Mouse (Mus musculus) gastrocnemius, postnatal 4 days (tissue): ENCODE measurements around the gene Gm12695. TPM values are rescaled to one million over a fixed set of nuclear protein-coding genes. Genes with fewer than 3 reads are reported as not detected.

Source experiments
- DNase-seq, 2 experiments: peaks; one replicate each; pipeline ENCODE4 v3.0.0; 2021 to 2022; ENCODE audit warnings: low spot score in 2 of 2, mixed read lengths in 2 of 2
- long read RNA-seq, 2 experiments: library from polyadenylated mRNA; stranded (forward); transcript quantifications; one replicate each; pipeline ENCODE4 v2.0.0; 2021
- total RNA-seq, 2 experiments: library from RNA; stranded (reverse); gene quantifications; 2 replicates each; pipeline ENCODE4 v1.2.3; 2021

Gene Gm12695
- not detected for total RNA-seq
- long read RNA-seq, experiment 1, partial matches to known transcripts, result 0 of 1 reads
- long read RNA-seq, experiment 1, other reads (novel, unspliced or antisense), result 1 of 1 reads
- long read RNA-seq, experiment 2, result 0 reads

GRCm38 (mm10) chr4:96785086-96785485 is at the start of gene Gm12695:
Gene Gm12695, minus strand, starts transcription at chr4:96785186.
- DNase-seq, result no peak

- no peak for DNase-seq
These were observed 40.6 kb upstream of the Gm12695 start for GRCm38 (mm10) chr4:96825540-96826045.

GRCm38 (mm10) chr4:96806824-96807808 is 22.1 kb upstream of the Gm12695 start:
- no peak for DNase-seq

- DNase-seq, result peak in 1 of 2 experiments; percentile 11
These were observed 14.6 kb upstream of the Gm12695 start for GRCm38 (mm10) chr4:96799380-96800157.

- DNase-seq, result peak in 1 of 2 experiments; percentile 10
These were observed 12.6 kb upstream of the Gm12695 start for GRCm38 (mm10) chr4:96797583-96797982.

- DNase-seq, result no peak
These were observed 6.3 kb upstream of the Gm12695 start for GRCm38 (mm10) chr4:96791301-96791700.

- DNase-seq, result no peak
These were observed 4.9 kb upstream of the Gm12695 start for GRCm38 (mm10) chr4:96789905-96790304.

- DNase-seq, result no peak
These were observed 1.6 kb upstream of the Gm12695 start for GRCm38 (mm10) chr4:96786610-96787009.

- peak in 1 of 2 experiments; percentile 10 for DNase-seq
These were observed 11.9 kb downstream of the Gm12695 start for GRCm38 (mm10) chr4:96772966-96773566.

- DNase-seq, result no peak
These were observed 18.5 kb downstream of the Gm12695 start for GRCm38 (mm10) chr4:96766396-96766998.

GRCm38 (mm10) chr4:96751953-96752352 is 33.0 kb downstream of the Gm12695 start:
- no peak for DNase-seq

GRCm38 (mm10) chr4:96740472-96740871 is 44.5 kb downstream of the Gm12695 start:
- no peak for DNase-seq

GRCm38 (mm10) chr4:96729256-96729655 is 55.7 kb downstream of the Gm12695 start:
- DNase-seq, result no peak

- DNase-seq, result no peak
These were observed 56.8 kb downstream of the Gm12695 start for GRCm38 (mm10) chr4:96728211-96728610.

GRCm38 (mm10) chr4:96725415-96726055 is 59.5 kb downstream of the Gm12695 start:
- no peak for DNase-seq

- no peak for DNase-seq
These were observed 62.7 kb downstream of the Gm12695 start for GRCm38 (mm10) chr4:96722301-96722700.

GRCm38 (mm10) chr4:96718977-96719966 is 65.7 kb downstream of the Gm12695 start:
- peak in 1 of 2 experiments; percentile 16 for DNase-seq

- DNase-seq, result no peak
These were observed 66.5 kb downstream of the Gm12695 start for GRCm38 (mm10) chr4:96718503-96718902.
